Mouse (Mus musculus): ENCODE results near the gene Utrn.

The Utrn gene

GRCm38 (mm10) chr10:12497555-12497954 lies 371.6 kb downstream of the Utrn start:
- DNase-seq, result no peak

- no peak for DNase-seq
Measured at GRCm38 (mm10) chr10:12489551-12490177, 379.5 kb downstream of the Utrn start.

DNA sequence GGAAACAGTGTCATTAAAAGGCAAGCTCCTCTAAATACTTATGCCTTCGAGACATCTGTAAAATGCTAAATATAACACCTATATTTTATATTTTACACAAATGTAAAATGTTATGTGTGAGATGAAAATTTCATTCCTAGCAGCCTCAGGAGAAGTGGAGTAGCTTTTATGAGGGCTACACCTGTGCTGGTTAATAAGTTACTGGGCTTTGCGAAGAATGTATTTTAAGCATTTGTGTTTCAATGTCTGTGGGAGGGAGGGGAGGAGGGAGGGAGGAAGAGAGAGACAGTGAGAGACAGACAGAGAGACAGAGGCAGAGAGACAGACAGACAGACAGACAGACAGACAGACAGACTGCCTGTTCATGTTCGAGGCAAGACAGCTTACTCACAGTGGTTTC lies 380.6 kb downstream of the Utrn start:
- DNase-seq, result no peak

DNA sequence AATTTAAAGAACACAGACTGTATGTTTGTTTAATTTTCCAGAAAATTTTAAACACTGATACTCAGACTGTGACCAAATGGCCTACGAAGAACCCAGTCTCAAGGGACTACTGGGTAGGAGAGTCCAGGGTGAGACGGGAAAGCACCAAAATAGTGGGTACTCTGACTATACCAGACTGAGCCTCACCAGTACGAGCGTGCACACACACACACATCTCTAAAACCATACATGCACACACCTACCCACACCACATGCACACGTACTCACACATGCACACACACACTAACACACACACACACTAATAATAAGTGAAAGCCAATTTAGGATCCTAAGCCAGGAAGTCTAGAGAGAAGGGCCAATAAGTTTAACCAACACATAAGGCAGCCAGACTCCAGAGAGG lies 381.0 kb downstream of the Utrn start:
- DNase-seq, result no peak

DNA sequence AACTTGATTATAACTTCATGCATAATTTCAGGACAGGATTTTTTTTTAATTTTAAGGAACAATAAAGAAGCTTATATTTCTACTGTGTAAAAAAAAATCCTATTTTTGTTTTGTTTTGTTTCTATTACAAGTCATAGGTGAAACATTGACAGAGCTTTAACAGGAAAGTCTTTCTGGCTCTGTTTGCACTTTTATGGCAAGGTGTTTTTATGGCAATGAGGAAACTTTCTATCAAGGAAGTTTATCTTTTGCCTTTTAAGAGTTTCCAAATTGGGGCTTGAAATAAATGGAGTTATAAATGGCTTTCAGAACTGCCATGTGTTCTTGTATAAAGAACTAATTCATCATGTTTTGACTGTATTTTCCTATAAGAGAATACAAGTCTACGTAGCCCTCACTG lies 385.7 kb downstream of the Utrn start:
- no peak for DNase-seq

DNA sequence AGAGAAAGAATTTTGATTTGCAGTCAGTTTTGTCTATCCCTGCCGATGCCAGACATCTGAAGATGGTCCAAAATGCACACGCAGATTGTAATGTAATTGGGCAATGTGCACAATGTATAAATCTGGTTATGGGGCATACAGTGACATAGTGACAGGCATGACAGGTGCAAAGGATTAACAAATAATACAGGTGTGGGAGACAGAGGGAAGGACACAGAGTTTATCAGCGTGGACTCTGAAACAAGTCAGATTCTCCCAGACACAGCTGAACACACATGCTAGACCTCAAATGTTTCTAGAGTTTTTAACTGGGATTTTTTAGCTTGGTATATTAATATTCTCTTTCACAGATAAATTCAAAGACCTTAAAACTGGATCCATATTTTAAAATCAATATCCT lies 386.2 kb downstream of the Utrn start:
- DNase-seq, result no peak

DNA sequence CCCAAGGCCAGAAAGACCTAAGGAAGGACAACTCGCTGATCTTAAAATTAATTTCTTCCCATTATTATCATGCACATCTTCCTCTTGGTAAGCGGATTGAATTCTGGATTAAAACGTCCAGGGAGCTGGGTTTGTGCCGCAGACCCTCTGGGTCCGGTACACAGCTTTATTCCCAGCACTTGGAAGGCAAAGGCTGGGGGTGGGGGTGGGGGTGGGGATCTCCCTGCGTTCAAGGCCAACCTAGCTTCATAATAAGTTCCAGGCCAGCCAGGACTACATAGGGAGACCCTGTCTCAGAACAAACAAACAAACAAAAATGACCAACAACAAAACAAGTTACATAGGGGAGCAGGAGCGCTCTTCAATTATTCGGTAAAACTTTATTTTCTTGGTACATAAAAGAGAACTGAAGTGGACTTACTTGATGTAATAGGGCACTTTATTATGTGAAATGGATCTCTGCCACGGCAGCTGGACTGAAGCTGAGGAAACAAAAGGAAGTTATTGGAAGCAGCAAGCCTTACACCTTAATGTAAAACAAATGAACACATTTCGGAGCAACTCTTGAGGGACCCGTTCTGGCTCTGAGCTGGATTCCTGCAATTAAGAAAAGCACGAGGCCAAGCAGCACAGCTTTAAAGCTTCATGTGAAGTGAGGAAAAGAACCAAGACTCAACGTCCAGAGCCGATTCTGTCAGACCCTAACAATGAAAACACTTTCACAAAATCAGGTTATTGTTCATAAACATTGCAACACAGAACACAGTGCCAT lies 394.1 kb downstream of the Utrn start:
- no peak for DNase-seq

DNA sequence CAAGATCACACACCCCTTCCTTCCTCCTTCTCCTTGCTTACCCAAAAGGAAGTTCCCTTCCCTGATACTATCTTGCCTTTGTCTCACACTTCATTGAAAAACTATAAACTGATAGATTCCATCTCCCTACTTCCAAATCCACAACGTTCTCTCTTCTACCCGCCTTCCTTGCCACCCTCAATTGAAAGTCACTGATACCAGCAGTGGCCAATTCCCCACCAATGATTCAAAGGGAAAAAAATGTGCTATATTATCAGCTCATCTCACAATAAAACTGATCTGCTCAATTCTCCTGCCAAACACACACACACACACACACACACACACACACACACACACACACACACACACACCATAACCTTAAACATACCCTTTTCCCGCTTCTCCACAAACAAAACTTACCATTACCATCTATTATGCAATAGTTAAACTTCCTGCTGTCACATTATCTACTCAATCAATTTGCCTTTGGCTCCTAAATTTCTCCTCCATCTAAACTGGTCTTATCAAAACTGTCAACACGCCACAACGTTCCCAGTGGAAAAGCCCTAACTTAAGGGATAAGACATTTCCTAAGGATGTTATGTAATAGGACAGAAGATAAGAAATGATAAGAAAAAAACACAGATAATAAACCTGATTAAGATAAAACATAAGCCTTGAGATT lies 399.6 kb downstream of the Utrn start:
- no peak for DNase-seq

GRCm38 (mm10) chr10:12467544-12467943 lies 401.6 kb downstream of the Utrn start:
- no peak for DNase-seq

GRCm38 (mm10) chr10:12460945-12461344 lies 408.2 kb downstream of the Utrn start:
- no peak for DNase-seq

DNA sequence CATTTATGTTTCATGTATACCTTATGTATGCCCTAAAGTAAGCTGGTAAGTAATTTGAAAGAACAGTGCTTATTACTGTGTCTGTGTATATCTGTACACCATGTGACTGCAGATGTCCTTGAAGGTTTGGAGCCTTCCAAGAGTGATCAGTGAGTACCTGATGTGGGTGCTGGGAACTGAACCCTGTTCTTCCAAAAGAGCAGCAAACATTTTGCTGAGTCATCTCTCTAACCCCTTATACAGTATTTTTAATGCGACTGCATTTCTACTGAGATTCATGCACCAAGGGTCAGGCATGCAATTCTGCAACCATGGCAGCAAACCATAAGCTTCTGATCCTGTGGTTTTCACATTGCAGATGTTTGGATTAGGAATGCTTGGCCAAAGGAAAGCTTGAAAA lies 412.3 kb downstream of the Utrn start:
- DNase-seq, result no peak

DNA sequence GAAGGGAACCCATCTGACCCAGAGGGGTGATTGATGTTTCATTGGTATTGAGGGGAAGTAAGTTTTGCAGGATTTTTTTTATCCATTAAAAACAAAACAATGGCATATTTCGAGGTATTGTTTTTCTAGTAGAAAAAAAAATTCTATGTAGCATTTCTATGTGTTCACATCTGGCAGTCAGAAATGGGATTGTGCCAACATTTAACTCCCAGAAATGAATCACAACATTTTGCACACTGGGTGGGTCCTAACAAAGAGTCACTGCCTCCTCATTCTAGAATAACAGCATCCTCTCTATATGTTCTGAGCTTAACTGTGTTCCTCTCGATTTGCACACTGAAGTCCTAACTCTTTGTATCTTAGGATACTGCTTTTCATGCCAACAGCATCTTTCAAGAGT lies 416.5 kb downstream of the Utrn start:
- no peak for DNase-seq

DNA sequence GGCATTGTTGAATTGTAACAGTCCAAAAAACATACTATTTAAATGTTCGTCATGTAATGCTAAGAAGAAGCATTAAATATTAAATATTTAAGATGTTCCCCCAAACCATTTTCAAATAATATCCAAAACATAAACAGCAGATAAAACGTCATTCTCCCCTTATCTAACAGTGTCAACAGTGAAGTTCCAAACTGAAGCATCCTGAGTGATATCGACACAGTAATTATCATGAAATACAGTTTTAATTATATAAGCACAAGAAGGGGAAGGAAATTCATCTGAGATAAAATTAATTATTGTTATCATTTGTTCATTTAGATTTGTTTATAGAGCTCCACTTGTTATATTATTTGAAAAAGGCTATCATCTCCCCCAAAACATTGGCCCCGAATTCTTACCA lies 425.0 kb downstream of the Utrn start:
- no peak for DNase-seq

- DNase-seq, result no peak
Measured at GRCm38 (mm10) chr10:12433161-12433560, 436.0 kb downstream of the Utrn start.

- DNase-seq, result no peak
Measured at GRCm38 (mm10) chr10:12430399-12430798, 438.8 kb downstream of the Utrn start.

- no peak for DNase-seq
Measured at GRCm38 (mm10) chr10:12426866-12427265, 442.3 kb downstream of the Utrn start.

DNA sequence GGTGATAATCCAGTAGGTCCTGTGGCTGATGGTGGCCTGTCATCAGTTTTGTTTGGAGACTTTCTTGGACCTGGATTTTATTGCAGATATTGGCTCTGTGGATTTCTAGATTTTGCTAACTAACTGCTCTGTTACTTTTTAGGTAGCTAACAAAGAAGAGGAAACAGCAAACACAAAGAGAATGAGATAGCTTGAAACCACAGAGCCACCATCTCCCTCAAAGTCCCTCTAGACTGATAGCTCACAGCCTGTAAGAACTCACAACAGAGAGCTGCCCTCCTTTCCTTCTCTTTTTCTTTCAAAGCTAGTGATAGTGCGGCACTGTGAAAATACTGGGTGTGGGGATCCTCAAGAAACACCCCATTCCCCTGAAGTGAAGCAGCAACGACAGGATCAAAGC lies 444.2 kb downstream of the Utrn start:
- no peak for DNase-seq

DNA sequence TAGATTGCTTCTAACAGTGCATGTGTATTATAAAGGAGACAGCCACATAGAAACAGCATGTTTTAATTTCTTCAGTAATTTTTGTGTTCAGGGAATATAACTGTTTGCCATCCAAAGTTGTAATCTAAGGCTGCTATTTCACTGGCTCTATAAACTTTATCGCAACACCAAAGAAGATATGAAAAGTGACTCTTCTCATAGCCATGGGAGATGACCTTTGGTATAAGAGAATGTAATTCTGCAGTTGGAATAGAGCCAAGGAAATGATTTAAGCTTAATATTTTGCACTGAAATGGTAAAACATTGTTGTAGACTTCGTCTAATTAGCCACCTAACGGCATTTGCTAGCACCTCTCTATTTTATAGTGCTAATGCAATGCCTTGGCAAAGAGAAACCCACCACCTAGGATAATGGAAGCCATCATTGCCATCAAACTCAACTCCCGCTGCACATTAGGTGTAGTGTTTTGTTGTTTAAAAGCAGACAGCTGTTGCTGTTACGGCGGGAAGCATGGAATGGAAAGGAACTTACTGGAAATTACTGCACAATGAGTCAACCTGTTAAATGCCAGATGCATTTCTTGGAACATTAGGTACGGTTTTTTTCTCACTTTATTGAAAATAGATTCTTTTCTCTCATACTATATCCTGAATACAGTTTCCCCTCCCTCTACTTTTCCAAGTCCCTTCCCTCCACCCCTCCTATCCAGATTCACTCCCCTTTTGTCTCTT lies 445.0 kb downstream of the Utrn start:
- no peak for DNase-seq

DNA sequence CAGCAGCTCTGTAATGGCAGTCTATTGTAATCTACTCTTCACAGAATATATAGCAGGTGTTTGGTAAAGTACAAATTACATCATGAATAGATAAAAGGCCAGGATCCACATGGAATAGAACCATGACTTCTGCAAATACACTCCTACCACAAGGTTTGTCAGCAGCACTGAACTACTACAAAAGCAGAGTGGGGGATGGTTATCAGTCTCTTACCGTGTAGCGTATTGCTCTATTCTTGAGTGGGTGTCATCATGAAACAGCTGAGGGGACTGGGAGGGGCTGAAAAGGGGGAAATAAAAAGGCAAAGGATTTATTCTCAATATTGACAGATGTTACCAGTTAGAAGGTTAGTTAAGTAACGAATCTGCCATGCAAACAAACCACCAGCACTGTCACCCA lies 454.2 kb downstream of the Utrn start:
- DNase-seq, result no peak

DNA sequence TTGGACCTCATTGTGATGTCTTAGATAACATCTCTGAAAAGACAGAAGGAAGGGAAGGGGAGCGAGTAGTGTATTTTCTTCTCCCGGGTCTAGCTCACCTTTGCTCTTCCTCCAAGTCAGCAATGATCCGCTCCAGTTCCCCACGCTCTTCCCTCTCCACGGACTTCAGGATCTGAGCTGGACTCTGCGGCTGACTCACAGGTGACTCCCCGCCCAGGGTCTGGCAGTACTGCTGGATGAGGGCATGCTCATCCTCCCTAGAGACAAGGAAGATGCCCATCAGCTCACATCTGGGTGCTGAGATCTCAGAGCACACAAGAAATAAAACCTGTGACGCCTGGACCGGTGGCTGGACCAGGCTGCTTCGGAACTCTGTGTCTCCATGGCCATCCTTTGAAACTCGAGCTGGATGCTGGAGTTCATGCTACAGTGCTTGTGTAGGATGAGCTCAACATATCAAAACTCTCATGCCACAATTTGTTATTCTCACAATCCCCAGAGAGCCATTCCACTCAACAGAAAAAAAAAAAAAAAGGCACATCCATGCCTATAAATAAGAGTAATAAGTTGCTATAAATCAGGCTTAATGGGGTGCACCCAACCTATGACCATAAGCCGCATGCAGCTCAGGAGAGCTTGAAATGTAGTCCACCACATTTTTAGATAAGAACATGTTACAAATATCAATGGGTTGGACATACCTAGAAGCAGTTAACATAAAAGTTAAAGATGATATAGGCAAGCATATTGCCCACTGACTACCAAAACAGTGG lies 462.6 kb downstream of the Utrn start:
- DNase-seq, result no peak

- no peak for DNase-seq
Measured at GRCm38 (mm10) chr10:12399450-12399849, 469.7 kb downstream of the Utrn start.

DNA sequence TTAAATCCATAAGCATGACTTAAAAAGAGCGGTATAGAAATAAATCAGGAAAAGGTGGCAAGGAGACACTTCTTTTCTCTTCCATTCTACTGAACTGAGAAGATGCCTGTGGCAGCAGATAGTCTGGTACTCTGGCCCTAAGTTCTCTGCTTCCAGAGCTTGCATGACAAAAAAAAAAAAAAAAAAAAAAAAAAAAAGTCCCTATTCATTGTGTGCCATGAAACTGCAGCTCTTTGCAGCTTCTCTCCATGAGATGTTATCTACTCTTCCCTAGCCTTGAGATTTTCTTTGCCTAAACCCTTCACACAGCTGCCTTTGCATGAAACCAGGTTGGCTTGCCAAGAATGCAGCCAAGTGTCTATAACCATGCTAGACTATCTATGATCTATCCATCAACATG lies 489.0 kb downstream of the Utrn start:
- DNase-seq, result no peak

DNA sequence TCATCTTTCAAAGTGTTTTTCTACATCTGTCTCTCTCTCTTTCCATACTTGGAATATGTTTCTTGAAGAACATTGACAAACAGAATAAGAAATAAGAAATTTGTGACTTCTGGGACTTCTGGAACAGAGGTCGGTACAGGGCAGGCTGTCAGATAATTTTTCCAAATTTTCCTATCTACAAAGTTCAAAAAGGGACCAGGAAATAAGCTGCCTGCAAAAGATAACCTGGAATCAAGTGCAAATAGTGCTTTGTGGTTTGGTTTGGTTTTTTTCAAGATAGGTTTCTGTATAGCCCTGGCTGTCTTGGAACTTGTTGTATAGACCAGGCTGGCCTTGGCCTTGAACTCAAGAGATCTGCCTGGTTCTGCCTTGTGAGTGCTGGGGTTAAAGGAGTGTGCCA lies 490.0 kb downstream of the Utrn start:
- DNase-seq, result no peak
